In the genomic region with DNA sequence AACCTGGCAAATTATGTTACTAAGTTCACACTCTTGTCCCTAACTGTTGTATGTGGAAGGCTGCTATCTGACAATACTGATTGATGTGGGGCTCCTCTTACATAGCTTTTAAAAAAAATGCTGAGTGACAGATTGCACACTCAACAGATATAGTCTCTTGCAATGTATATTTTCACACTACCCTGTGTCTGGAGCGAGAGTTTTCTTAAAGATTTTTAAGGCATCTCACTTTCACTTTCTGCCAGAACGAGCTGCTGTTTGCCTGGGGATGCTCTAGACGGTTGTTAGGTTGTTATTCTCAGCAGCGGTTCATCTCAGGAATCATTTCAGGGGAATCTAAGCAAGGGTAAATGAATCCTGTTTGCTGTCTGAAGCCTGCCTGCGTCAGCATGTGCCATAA, we compare ENCODE assay signal across 2 mouse cellular contexts.
TF ChIP-seq lines count a peak whose summit lies in the region.

No protein-coding gene starts in this region.

TF ChIP-seq in CH12.LX, 34 proteins besides CTCF, POLR2A, EP300 and RAD21 (continued from another document):
- TF ChIP-seq ZMIZ1 (IDR thresholded peaks at IDR 0.05; ENCODE audit: low read depth, low read length) (no peak), MXI1 (IDR thresholded peaks at IDR 0.05; ENCODE audit: low read depth, low read length) (no peak), E2F4 (IDR thresholded peaks at IDR 0.05; ENCODE audit: insufficient replicate concordance, low read depth, low read length) (no peak), ETS1 (conservative IDR thresholded peaks at IDR 0.05; ENCODE audit: low read depth, low read length) (no peak), CHD2 (IDR thresholded peaks at IDR 0.05; ENCODE audit: low read length) (no peak), GABPA (IDR thresholded peaks at IDR 0.05; ENCODE audit: insufficient replicate concordance, low read depth, low read length) (no peak), KAT2A (IDR thresholded peaks at IDR 0.05; ENCODE audit: insufficient replicate concordance, low read length) (no peak), JUND (conservative IDR thresholded peaks at IDR 0.05; ENCODE audit: low read depth, low read length) (no peak), ELF1 (IDR thresholded peaks at IDR 0.05; ENCODE audit: low read depth, low read length) (no peak), RCOR1 (conservative IDR thresholded peaks at IDR 0.05; ENCODE audit: low read depth, low read length) (no peak), USF2 (conservative IDR thresholded peaks at IDR 0.05; ENCODE audit: low read depth, low read length) (no peak)

TF ChIP-seq in myocyte, 11 proteins besides CTCF, POLR2A, EP300 and RAD21 (continued from another document):
- TF ChIP-seq TCF3 (IDR thresholded peaks at IDR 0.05; ENCODE audit: insufficient read length, low read depth) (no peak), POLR2AphosphoS2 (IDR thresholded peaks at IDR 0.05; ENCODE audit: insufficient read length, low read depth) (no peak), E2F4 (IDR thresholded peaks at IDR 0.05; ENCODE audit: insufficient read depth) (no peak), MYOD1 (IDR thresholded peaks at IDR 0.05; ENCODE audit: control insufficient read depth in 1 of 3, insufficient read length in 2 of 3, low read depth in 2 of 3) (no peak), TCF12 (IDR thresholded peaks at IDR 0.05; ENCODE audit: insufficient read depth, poor library complexity, severe bottlenecking) (no peak), REST (IDR thresholded peaks at IDR 0.05; ENCODE audit: insufficient read depth, insufficient read length) (no peak), MAX (IDR thresholded peaks at IDR 0.05; ENCODE audit: low read depth) (no peak), SRF (IDR thresholded peaks at IDR 0.05; ENCODE audit: control insufficient read depth, insufficient read length, low read depth) (no peak), CEBPB (IDR thresholded peaks at IDR 0.05; ENCODE audit: insufficient read depth, poor library complexity, severe bottlenecking) (no peak), MYOG (IDR thresholded peaks at IDR 0.05; ENCODE audit: control insufficient read depth in 1 of 3, insufficient read depth in 1 of 3, insufficient read length in 2 of 3, low read depth in 2 of 3) (no peak)
